Mouse (Mus musculus): ENCODE data around the gene Hist1h1e. TPM values are rescaled to one million over a fixed set of nuclear protein-coding genes. Genes with fewer than 3 reads are reported as not detected.
A peak's percentile ranks its signal among the peaks of the same experiment; 100 is the strongest.
"Not testable (repeated sequence)": the region's sequence is repeated elsewhere in the genome, so short reads cannot be mapped to it uniquely, and the experiment has no call there.

The Hist1h1e gene
- polyA plus RNA-seq (2012; rRNA removed) = 1.2 and 1.4 TPM in 2 replicates

GRCm38 (mm10) chr13:23622175-23622671, at the start of gene Hist1h1e:
Gene Hist1h1e, minus strand, starts transcription at chr13:23622558.
- H3K4me1 ChIP-seq (ENCODE audit: control insufficient read depth, insufficient read depth, low read length); H3K27me3 ChIP-seq (replicated peaks; ENCODE audit: control insufficient read depth, insufficient read depth, low read length); H3K36me3 ChIP-seq (ENCODE audit: control insufficient read depth, insufficient read depth, low read length): not testable (repeated sequence)
- under 1% methylated on average over 53 of the region's 53 CpGs for whole genome bisulfite sequencing
- H3K4me3 ChIP-seq (ENCODE audit: insufficient read depth, low read depth, low read length) = peak within 1 kb of the TSS; percentile 69
- H3K27ac ChIP-seq (ENCODE audit: insufficient read depth, low read depth, low read length) = peak within 1 kb of the TSS; percentile 86
- peak; percentile 94 for DNase-seq
- peak; percentile 98 for TF ChIP-seq POLR2A (IDR thresholded peaks at IDR 0.05; ENCODE audit: low read depth, low read length)

- TF ChIP-seq CTCF (conservative IDR thresholded peaks at IDR 0.05; ENCODE audit: insufficient read depth, insufficient read length, low read depth, low read length) = no peak
- no peak for TF ChIP-seq POLR2A (IDR thresholded peaks at IDR 0.05; ENCODE audit: low read depth, low read length)
- Histone ChIP-seq H3K27ac (ENCODE audit: insufficient read depth, low read depth, low read length) (no peak overlapping the region), H3K4me3 (ENCODE audit: insufficient read depth, low read depth, low read length) (no peak overlapping the region), H3K27me3 (replicated peaks; ENCODE audit: control insufficient read depth, insufficient read depth, low read length) (no peaks in the 10 kb centered on the region), H3K36me3 (ENCODE audit: control insufficient read depth, insufficient read depth, low read length) (no peaks in the 10 kb centered on the region), H3K4me1 (ENCODE audit: control insufficient read depth, insufficient read depth, low read length) (no peaks in the 10 kb centered on the region)
- 63% methylated on average over 3 of the region's 3 CpGs for WGBS
- DNase-seq = no peak
Observed at GRCm38 (mm10) chr13:23662536-23662935, 40.2 kb upstream of the Hist1h1e start.

- H3K4me1 ChIP-seq (ENCODE audit: control insufficient read depth, insufficient read depth, low read length) = no peaks in the 10 kb centered on the region
- TF ChIP-seq POLR2A (IDR thresholded peaks at IDR 0.05; ENCODE audit: low read depth, low read length) = no peak
- no peak for TF ChIP-seq CTCF (conservative IDR thresholded peaks at IDR 0.05; ENCODE audit: insufficient read depth, insufficient read length, low read depth, low read length)
- DNase-seq = no peak
- no peak overlapping the region for H3K4me3 ChIP-seq (ENCODE audit: insufficient read depth, low read depth, low read length)
- no peaks in the 10 kb centered on the region for H3K27me3 ChIP-seq (replicated peaks; ENCODE audit: control insufficient read depth, insufficient read depth, low read length)
- WGBS = 41% methylated on average over 6 of the region's 6 CpGs
- no peaks in the 10 kb centered on the region for H3K36me3 ChIP-seq (ENCODE audit: control insufficient read depth, insufficient read depth, low read length)
- H3K27ac ChIP-seq (ENCODE audit: insufficient read depth, low read depth, low read length) = no peak overlapping the region
Observed at GRCm38 (mm10) chr13:23659636-23660366, 37.4 kb upstream of the Hist1h1e start.

GRCm38 (mm10) chr13:23630653-23631052, 8.3 kb upstream of the Hist1h1e start:
- peak; percentile 10 for DNase-seq
- 11% methylated on average over 1 of the region's 1 CpGs for WGBS
- TF ChIP-seq CTCF (conservative IDR thresholded peaks at IDR 0.05; ENCODE audit: insufficient read depth, insufficient read length, low read depth, low read length) (peak; percentile 42), POLR2A (IDR thresholded peaks at IDR 0.05; ENCODE audit: low read depth, low read length) (no peak)
- no peaks in the 10 kb centered on the region for H3K27me3 ChIP-seq (replicated peaks; ENCODE audit: control insufficient read depth, insufficient read depth, low read length)
- H3K27ac ChIP-seq (ENCODE audit: insufficient read depth, low read depth, low read length) = no peak overlapping the region
- no peak overlapping the region for H3K4me3 ChIP-seq (ENCODE audit: insufficient read depth, low read depth, low read length)
- no peaks in the 10 kb centered on the region for H3K36me3 ChIP-seq (ENCODE audit: control insufficient read depth, insufficient read depth, low read length)
- H3K4me1 ChIP-seq (ENCODE audit: control insufficient read depth, insufficient read depth, low read length) = no peaks in the 10 kb centered on the region

GRCm38 (mm10) chr13:23622861-23623450, 598 bp upstream of the Hist1h1e start:
- peak; percentile 43 for DNase-seq

GRCm38 (mm10) chr13:23621532-23622174, 705 bp downstream of the Hist1h1e start:
- peak overlapping the region; percentile 86 for H3K27ac ChIP-seq (ENCODE audit: insufficient read depth, low read depth, low read length)
- no peak for TF ChIP-seq CTCF (conservative IDR thresholded peaks at IDR 0.05; ENCODE audit: insufficient read depth, insufficient read length, low read depth, low read length)
- TF ChIP-seq POLR2A (IDR thresholded peaks at IDR 0.05; ENCODE audit: low read depth, low read length) = peak; percentile 26
- peaks cover 2% of the 10 kb centered on the region; the same call in 1 of the 2 replicates for H3K4me1 ChIP-seq (ENCODE audit: control insufficient read depth, insufficient read depth, low read length)
- WGBS = under 1% methylated on average over 18 of the region's 18 CpGs
- DNase-seq = peak; percentile 87
- peak overlapping the region; percentile 69 for H3K4me3 ChIP-seq (ENCODE audit: insufficient read depth, low read depth, low read length)
- H3K36me3 ChIP-seq (ENCODE audit: control insufficient read depth, insufficient read depth, low read length) = no peaks in the 10 kb centered on the region
- no peaks in the 10 kb centered on the region for H3K27me3 ChIP-seq (replicated peaks; ENCODE audit: control insufficient read depth, insufficient read depth, low read length)

More at GRCm38 (mm10) chr13:23622861-23623450, 598 bp upstream of the Hist1h1e start:
- Histone ChIP-seq H3K4me1 (ENCODE audit: control insufficient read depth, insufficient read depth, low read length) (peaks cover 2% of the 10 kb centered on the region; the same call in 1 of the 2 replicates), H3K27ac (ENCODE audit: insufficient read depth, low read depth, low read length) (peak overlapping the region; percentile 85), H3K4me3 (ENCODE audit: insufficient read depth, low read depth, low read length) (no peak overlapping the region), H3K27me3 (replicated peaks; ENCODE audit: control insufficient read depth, insufficient read depth, low read length) (no peaks in the 10 kb centered on the region), H3K36me3 (ENCODE audit: control insufficient read depth, insufficient read depth, low read length) (no peaks in the 10 kb centered on the region)
- 21% methylated on average over 7 of the region's 7 CpGs for WGBS
- TF ChIP-seq POLR2A (IDR thresholded peaks at IDR 0.05; ENCODE audit: low read depth, low read length) (no peak), CTCF (conservative IDR thresholded peaks at IDR 0.05; ENCODE audit: insufficient read depth, insufficient read length, low read depth, low read length) (no peak)
